Mouse (Mus musculus) ES-Bruce4 (cell line): ENCODE data around the gene Flcn. TPM values are rescaled to one million over a fixed set of nuclear protein-coding genes. Genes with fewer than 3 reads are reported as not detected.

Experiments
- H3K27ac ChIP-seq: 2 replicates; pipeline ENCODE4 v1.5.1; 2012; ENCODE audit warnings: low read length, inconsistent platforms; ENCODE audit not compliant: insufficient read depth
- H3K27me3 ChIP-seq: 2 replicates; pipeline ENCODE4 v1.6.1; 2012; ENCODE audit warnings: mild to moderate bottlenecking, low read length, inconsistent platforms; ENCODE audit not compliant: control insufficient read depth, poor library complexity, insufficient read depth, severe bottlenecking
- H3K36me3 ChIP-seq: 2 replicates; pipeline ENCODE4 v1.6.1; 2012; ENCODE audit warnings: inconsistent platforms, mild to moderate bottlenecking, low read length, moderate library complexity; ENCODE audit not compliant: control insufficient read depth, poor library complexity, insufficient read depth, severe bottlenecking
- H3K4me1 ChIP-seq: one replicate; pipeline ENCODE4 v1.8.1; 2011; ENCODE audit warnings: low read length; ENCODE audit not compliant: control insufficient read depth, insufficient read depth
- H3K4me3 ChIP-seq: 2 replicates; pipeline ENCODE4 v1.5.1; 2011; ENCODE audit warnings: low read depth, mild to moderate bottlenecking, low read length
- H3K9ac ChIP-seq: 2 replicates; pipeline ENCODE4 v1.6.1; 2012; ENCODE audit warnings: low read depth, mild to moderate bottlenecking, inconsistent platforms; ENCODE audit not compliant: poor library complexity, severe bottlenecking
- H3K9me3 ChIP-seq: replicated peaks from 2 replicates; pipeline ENCODE4 v1.6.1; 2012; ENCODE audit warnings: mild to moderate bottlenecking, low read length, inconsistent platforms; ENCODE audit not compliant: control insufficient read depth, poor library complexity, insufficient read depth, severe bottlenecking
- CTCF ChIP-seq: IDR thresholded peaks from one replicate; pipeline ENCODE4 v1.8.1; 2011; ENCODE audit warnings: low read depth, low read length
- EP300 ChIP-seq: IDR thresholded peaks from 2 replicates; pipeline ENCODE4 v1.6.1; 2011; ENCODE audit warnings: low read depth, low read length; ENCODE audit not compliant: insufficient read depth
- POLR2A ChIP-seq: IDR thresholded peaks from one replicate; pipeline ENCODE4 v1.8.1; 2011; ENCODE audit warnings: low read length; ENCODE audit not compliant: insufficient read depth
- polyA plus RNA-seq: library from polyadenylated mRNA; stranded (reverse); fragments of >200 nt; gene quantifications from 2 replicates; pipeline ENCODE4 v1.2.4, GENCODE M21; 2011; ENCODE audit warnings: low read depth; ENCODE audit not compliant: missing spikeins, insufficient read depth, insufficient read length

The Flcn gene
- polyA plus RNA-seq, 1 experiment = 17.8 TPM

GRCm38 (mm10) chr11:59777259-59777658 lies 32.6 kb downstream of the Flcn start:
- H3K9me3 ChIP-seq = no peaks in the 10 kb centered on the region
- TF ChIP-seq POLR2A (no peak), EP300 (no peak), CTCF (no peak)
- no peak overlapping the region for H3K27ac ChIP-seq
- no peaks in the 10 kb centered on the region for H3K27me3 ChIP-seq
- H3K36me3 ChIP-seq = peaks cover 4% of the 10 kb centered on the region; the same call in 1 of the 2 replicates
- H3K4me3 ChIP-seq = no peak overlapping the region
- no peak overlapping the region for H3K9ac ChIP-seq
- no peaks in the 10 kb centered on the region for H3K4me1 ChIP-seq

GRCm38 (mm10) chr11:59775435-59776148 lies 34.2 kb downstream of the Flcn start:
- Histone ChIP-seq H3K9me3 (no peaks in the 10 kb centered on the region), H3K4me3 (no peak overlapping the region), H3K36me3 (peaks cover 16% of the 10 kb centered on the region), H3K9ac (no peak overlapping the region), H3K4me1 (no peaks in the 10 kb centered on the region), H3K27ac (no peak overlapping the region), H3K27me3 (no peaks in the 10 kb centered on the region)
- TF ChIP-seq EP300 (no peak), POLR2A (no peak), CTCF (no peak)

- H3K4me3 ChIP-seq = no peak overlapping the region
- H3K9me3 ChIP-seq = no peaks in the 10 kb centered on the region
- no peak overlapping the region for H3K9ac ChIP-seq
- H3K27ac ChIP-seq = no peak overlapping the region
- H3K27me3 ChIP-seq = no peaks in the 10 kb centered on the region
- no peak for TF ChIP-seq POLR2A
- TF ChIP-seq EP300 = no peak
- no peak for TF ChIP-seq CTCF
- H3K4me1 ChIP-seq = no peaks in the 10 kb centered on the region
- peaks cover 16% of the 10 kb centered on the region for H3K36me3 ChIP-seq
Measured at GRCm38 (mm10) chr11:59774522-59774921, 35.3 kb downstream of the Flcn start.

GRCm38 (mm10) chr11:59772902-59773301 lies 36.9 kb downstream of the Flcn start:
- TF ChIP-seq POLR2A (no peak), CTCF (no peak), EP300 (no peak)
- Histone ChIP-seq H3K36me3 (peaks cover 21% of the 10 kb centered on the region), H3K4me3 (no peak overlapping the region), H3K4me1 (no peaks in the 10 kb centered on the region), H3K27me3 (no peaks in the 10 kb centered on the region), H3K9ac (no peak overlapping the region), H3K9me3 (no peaks in the 10 kb centered on the region), H3K27ac (no peak overlapping the region)

GRCm38 (mm10) chr11:59772291-59772690 lies 37.5 kb downstream of the Flcn start:
- Histone ChIP-seq H3K4me3 (no peak overlapping the region), H3K4me1 (no peaks in the 10 kb centered on the region), H3K36me3 (peaks cover 24% of the 10 kb centered on the region), H3K27ac (no peak overlapping the region), H3K9ac (no peak overlapping the region), H3K27me3 (no peaks in the 10 kb centered on the region), H3K9me3 (no peaks in the 10 kb centered on the region)
- TF ChIP-seq EP300 (no peak), POLR2A (no peak), CTCF (no peak)

GRCm38 (mm10) chr11:59770753-59771152 lies 39.1 kb downstream of the Flcn start:
- H3K4me3 ChIP-seq = no peak overlapping the region
- peaks cover 27% of the 10 kb centered on the region for H3K36me3 ChIP-seq
- H3K9me3 ChIP-seq = no peaks in the 10 kb centered on the region
- H3K4me1 ChIP-seq = no peaks in the 10 kb centered on the region
- no peak overlapping the region for H3K27ac ChIP-seq
- TF ChIP-seq CTCF (no peak), EP300 (no peak), POLR2A (no peak)
- no peak overlapping the region for H3K9ac ChIP-seq
- H3K27me3 ChIP-seq = no peaks in the 10 kb centered on the region

- no peak overlapping the region for H3K4me3 ChIP-seq
- no peak overlapping the region for H3K27ac ChIP-seq
- no peaks in the 10 kb centered on the region for H3K27me3 ChIP-seq
- no peak overlapping the region for H3K9ac ChIP-seq
- no peaks in the 10 kb centered on the region for H3K4me1 ChIP-seq
- H3K9me3 ChIP-seq = no peaks in the 10 kb centered on the region
- peaks cover 33% of the 10 kb centered on the region for H3K36me3 ChIP-seq
- TF ChIP-seq CTCF (no peak), POLR2A (no peak), EP300 (no peak)
Measured at GRCm38 (mm10) chr11:59769738-59770137, 40.1 kb downstream of the Flcn start.
